Mouse (Mus musculus) lung, postnatal 10 days (tissue): ENCODE measurements at regions not wholly inside any gene's neighbourhood (a gene's known extent, or its start where the extent isn't known, plus 50 kb on each side); places are given as distances from the start of the nearest gene placed in this dataset.
"Not testable (repeated sequence)": the region's sequence is repeated elsewhere in the genome, so short reads cannot be mapped to it uniquely, and the experiment has no call there.

Experiments
- DNase-seq: peaks from one replicate; pipeline ENCODE4 v3.0.0; 2021

DNA sequence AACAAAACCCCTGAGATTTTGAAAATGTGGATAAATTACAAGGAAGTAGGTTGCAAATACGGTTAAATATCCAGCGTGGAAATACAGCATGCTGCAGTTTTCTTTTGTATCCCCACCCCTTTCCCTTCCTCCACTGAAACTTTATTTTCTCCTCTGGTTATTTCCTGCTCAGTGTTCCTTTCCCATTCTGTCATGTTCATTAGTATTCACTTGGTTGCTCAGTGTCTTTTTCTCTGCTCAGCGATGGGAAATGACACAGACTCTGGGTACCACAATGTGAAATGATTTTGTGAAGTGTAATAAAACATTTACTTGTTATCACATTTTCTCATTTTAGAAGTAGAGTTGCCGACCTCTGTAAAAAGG is 169.6 kb upstream of the Col8a1 start:
- DNase-seq = no peak

DNA sequence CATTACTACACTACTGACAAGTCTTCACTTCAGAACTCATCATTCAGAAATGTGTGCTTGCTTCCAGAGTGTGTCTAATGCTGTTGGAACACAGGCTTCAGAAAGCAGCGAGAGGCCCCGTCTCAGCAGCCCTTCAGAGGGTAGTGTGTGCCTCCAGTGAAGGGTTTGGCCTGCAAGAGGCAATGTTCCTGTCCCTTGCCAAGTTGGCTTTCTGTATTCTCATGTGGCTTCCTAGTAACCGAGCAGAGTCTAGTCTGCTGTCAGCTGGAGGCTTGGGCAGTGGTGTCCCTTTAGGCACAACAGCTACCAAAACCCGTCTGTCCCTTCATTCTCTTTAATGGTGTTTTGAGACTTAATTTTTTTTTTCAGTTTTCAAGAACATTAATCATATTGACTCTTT is 173.3 kb upstream of the Col8a1 start:
- peak; percentile 22 for DNase-seq

DNA sequence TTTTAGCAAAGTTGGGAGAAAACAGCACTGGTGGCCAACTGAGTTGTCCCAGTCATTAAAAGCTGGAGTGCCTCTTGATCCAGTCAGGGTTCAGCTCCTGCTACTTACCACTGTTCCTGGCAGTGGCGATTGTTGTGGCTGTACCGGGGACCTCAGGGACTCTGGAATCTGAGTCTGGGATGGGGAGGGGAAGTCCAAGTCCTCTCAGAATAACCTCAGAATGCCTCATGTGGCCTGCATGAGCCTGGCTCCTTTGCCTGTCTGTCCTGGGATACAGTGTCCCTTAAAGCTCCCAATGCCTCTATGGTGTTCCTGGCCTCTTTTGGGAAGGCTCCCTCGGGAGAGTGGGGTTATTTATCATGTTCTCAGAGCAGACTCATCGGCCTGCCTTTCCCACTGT is 173.8 kb upstream of the Col8a1 start:
- DNase-seq = peak; percentile 10

DNA sequence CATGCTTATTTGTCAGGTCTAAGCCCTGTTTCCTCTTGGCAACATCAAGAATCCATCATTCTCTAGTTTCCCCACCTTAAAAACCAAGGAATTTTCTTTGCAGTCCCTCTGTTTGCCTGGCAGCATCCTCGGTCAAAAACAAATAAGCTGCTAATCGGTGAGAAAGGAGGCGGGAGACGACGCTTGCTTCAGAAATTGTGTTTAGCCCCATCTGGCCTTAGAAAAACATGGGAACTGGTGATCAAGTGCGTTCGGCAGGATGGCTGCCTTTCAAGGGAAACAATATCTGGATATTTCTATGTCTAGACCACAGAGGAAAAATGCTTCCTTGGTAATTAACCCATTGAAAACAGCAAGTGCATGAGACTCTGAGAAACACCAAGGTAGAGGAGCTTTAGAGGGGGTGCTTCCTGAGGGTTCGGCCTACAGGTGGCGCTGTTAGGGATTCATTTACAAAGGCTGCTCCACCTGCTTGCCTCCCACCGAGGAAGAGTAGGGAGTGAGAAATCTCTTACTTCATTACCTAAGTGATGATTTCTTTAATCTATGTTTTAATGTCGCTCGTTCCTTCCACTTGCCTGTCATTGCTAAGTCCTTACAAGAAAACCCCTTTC is 174.7 kb upstream of the Col8a1 start:
- no peak for DNase-seq

DNA sequence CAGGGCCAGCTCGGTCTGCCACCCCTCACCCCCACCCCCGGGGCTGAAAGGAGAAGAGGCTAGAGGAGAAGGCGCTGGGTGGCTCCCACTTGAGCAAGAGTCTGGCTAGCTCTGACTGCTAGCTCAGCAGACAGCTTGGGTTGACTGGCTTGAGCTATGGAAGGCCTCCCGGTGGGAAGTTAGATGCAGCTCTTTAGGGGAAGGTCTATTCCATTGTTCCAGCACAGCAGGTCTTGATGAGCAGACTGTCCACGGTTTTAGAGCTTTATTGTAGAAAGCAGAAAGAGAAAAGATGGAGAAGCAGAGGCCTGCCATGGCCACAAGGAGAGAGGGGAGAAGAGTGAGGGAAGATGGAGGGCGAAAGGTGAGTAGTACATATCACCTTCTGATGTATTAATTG is 190.9 kb upstream of the Col8a1 start:
- DNase-seq = no peak

DNA sequence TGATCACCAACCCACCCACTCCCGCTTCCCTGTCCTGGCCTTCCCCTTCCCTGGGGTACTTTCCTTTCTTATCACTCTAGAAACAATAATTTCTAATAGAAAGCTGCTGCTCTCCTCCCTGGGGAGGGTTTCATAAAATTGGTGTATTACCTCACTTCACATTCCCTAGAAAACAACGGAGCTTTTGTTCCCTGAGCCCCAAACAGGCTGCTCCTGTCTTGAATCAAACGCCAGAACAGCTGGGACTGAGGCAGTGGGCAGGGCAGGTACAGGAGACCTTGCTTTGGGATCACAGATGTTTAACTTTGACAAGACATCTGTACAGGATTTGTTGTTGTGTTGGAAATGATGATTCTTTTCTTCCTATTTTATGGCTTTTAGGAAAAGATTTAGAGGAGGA is 192.8 kb upstream of the Col8a1 start:
- no peak for DNase-seq

DNA sequence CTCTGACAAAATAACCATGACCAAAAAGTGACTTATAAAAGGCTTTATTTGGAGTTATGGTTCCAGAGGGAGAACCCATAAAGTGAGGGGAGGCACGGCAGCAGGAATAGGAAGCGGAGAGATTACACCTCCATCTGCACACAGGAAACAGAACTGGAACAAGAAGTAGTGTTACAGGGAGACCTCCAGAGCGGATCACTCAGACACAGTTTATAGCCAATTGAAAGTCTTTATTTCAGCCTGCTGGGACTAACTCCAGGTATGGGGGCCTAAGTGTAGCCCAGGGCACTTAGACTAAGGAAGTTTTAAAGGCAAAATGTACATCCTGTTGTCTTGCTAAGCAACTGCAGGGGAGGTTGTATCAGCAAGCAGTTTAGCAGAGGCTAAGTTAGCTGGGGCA is 195.1 kb upstream of the Col8a1 start:
- DNase-seq = no peak

DNA sequence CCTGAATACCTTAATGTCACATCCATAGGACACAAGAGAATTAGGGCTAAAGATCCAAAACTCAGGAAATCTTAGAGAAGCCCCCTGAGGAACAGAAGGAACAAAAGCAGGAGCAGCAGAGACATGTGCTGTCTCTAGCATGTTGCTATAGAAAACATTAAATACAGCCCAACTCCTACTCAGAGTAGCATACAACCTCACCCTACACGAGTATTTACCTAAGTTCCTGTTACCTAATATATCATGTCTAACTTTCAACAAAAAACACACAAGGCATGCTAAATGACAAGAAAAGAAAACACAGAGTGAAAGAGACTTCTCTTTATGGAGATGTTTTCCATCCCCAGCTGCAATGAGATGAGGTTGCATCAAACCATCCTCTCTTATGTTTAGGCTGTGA is 216.4 kb upstream of the Col8a1 start:
- DNase-seq = no peak

DNA sequence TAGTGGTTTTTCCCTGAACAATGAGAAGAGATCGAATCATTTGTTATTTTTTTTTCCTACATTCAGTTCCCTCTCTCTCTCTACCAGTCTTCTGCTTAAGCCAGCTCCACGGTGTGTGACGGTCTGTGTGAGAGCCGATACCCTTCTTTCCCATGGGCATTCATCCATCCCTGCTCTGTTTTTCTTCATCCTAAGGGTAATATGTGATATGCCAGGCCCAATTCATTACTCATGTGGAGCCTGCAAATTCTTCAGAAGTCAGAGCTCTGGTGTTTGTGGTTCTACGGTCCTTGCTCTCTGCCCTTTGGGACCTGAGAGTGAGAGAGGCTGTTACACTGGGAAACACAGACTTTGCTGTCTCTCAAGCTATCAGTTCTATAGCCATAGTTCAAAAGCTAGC is 229.6 kb upstream of the Col8a1 start:
- DNase-seq = peak; percentile 4

DNA sequence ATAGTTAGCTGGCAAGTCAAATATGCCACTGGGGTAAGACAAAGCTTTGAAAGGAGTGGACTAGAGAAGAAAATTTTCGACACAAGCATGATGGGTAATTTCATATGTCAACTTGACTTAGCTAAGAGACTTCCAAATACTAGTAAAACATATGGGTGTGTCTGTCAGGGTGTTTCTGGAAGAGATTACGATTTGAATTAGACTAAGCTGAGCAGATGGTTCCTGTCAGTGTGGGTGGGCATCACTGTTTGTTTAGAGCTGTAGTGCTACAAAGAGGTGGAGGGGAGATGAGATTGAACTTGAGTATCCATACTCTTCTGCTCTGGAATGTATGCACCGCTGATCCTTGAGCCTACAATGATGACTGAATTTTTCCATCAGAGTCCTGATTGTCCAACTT is 251.2 kb upstream of the Col8a1 start:
- DNase-seq = no peak

DNA sequence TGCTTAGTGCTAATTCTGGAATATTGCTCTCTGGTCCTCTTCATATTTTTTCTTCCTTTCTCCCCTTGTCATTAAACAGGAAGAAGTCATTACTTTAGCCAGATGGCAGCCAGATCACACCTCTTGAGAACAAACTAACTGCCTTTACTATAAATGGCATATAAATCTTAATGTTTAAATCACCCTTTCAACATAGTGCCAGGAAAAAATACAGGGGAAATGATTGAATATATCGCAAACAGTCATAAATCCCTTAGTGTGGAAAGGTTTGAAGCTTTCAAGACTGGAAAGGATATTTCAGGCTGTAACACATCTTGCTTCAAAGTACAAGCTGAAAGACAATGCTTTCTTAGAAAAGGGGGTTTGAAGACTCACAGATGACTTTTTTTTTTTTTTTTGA is 259.0 kb upstream of the Col8a1 start:
- no peak for DNase-seq

DNA sequence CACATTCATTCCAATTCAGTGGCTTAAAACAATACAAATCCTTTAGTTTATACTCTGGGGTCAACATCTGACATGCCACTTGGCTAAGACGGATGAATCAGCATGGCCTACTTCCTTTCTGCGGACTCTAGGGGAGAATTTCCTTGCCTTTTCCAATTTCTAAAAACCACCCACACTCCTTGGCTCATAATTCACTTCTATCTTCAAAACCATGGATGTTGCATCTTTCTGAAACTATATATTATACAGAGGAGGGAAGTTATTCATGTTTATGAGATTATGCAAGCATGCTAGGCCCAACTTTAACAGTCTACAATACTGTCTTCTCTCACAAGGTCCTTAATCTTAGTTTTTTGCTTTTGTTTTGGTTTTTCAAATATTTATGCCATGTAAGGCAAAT is 273.0 kb upstream of the Col8a1 start:
- DNase-seq = no peak

DNA sequence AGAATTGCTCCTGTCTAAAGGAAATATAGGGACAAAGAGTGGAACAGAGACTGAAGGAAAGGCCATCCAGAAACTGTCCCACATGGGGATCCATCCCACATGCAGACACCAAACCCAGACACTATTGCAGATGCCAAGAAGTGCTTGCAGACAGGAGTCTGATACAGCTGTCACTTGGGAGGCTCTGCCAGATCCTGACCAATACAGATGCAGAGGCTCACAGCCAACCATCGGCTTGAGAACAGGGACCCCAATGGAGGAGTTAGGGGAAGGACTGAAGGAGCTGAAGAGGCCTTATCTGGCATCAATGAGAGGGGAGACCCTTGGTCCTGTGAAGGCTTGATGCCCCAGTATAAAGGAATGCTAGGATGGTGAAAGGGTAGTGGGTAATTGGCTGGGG is 274.0 kb upstream of the Col8a1 start:
- DNase-seq = not testable (repeated sequence)

DNA sequence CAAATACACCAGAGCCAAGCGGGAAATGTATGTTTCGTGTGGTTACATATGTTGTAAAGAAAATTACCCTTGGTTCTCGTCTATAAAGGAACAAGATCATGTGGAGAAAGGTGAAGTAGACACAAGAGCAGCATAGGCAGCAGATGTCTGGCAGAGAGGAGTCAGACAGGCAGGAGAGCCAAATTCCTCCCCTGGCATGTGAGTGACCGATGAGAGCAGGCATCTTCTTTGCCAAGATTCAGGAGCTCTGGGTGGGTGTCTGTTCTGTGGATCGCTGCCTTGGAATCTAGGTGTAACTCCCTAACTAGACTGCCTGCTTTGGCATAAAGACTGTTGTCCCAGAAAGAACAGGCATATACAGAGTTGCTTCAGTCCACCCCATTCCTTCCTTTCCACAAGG is 275.1 kb upstream of the Col8a1 start:
- no peak for DNase-seq

DNA sequence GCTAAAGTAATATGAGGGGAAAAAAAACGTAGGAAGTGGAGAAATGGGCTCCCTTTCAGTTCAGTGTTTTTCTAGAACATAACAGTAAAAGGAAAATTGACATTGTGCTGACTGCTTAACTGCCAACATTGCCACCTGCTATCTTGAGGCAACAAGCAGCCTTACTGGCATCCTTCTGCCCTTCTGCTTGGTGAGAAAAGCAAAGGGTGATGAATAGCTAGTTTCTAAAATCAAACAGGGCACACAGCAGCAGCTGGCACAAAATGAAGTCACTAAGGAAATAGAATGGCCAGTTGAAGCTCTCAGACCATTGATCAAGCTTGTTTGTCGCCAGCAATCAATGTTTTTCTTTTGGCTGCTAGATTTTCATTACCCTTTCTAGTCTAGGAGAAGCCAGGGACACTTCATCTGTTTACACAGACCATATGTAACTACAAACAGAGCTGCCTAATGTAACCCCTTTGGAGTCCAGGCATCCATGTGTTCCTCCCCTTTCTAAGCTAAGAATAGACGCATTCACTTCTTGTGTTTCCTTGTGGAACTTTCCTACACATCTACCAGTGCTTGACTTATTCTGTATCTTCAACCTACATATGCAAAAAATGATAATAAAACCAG is 314.2 kb upstream of the Col8a1 start:
- no peak for DNase-seq

DNA sequence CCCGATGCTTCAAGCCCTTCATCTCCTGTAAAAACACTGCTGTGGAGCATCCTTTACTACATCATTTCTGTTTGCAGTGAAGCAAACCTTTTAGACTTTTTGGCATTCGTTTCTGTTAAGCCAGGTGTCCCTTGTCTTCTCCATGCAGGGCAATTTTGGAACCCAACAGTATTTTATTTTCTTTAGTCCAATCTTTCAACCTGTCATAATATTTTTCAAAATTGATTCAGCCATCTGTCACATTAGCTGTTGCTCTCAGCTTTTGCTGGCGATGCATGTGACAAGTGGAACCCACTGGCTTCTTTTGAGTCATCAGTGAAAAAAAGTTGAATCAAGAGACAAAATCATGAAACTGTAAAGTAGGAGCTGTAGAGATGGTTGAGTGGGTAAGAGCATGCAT is 317.9 kb upstream of the Col8a1 start:
- DNase-seq = no peak

DNA sequence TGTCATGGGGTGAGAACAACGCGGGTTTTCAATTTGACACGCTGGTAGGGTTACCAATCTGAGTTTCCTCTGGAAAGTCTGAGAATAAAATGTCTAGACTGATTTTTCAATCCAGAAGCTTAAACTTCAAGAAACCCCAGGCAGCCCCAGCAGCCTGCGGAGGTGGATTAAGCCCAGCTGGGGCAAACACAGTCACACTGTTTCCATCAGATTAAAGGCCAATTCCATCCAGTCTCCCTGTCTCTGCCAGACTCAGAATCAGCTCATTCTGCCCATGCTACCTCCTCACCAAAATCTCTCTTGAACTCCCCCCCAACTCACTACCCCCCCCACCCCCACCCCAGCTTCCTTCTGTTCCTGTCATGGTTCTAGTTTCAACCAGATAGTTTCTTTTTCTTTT is 307.9 kb upstream of the Dcbld2 start:
- DNase-seq = no peak

DNA sequence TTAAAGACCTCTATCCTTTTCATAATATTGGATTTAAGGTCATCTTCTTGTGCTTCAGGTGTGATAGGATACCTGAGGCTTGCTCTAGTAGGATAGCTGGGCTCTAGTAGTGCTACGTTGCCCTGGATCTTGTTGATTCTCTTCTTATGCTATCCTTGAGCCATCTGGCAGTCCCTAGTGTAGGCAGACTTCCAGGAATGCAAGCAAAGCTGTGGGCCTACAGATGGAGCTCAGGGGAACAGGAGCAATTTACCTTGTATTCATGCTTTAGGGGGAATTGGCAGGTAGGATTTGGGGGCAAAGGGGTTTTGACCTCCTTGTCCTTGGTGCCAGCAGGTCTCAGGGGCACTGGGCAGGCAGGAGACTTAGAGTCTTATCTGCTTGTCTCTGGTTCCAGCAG is 297.8 kb upstream of the Dcbld2 start:
- no peak for DNase-seq

DNA sequence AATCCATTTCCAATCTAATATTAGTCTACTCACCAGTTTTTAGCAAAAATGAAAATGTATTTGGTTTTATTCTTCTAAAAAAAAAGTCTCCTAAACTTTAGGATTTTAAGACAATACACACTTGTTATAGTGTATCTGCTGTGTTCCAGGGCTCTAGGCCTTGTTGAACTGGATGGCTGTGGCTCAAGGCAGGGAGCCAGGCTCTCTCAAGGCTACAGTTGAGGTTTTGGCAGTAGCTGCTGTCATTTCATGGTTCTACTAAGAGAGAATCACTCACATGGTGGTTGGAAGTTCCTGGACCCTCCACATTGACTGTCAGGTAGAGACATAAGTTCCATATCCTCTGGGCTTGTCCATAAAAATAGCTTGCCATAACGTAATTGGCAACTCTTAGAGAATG is 282.2 kb upstream of the Dcbld2 start:
- DNase-seq = no peak

DNA sequence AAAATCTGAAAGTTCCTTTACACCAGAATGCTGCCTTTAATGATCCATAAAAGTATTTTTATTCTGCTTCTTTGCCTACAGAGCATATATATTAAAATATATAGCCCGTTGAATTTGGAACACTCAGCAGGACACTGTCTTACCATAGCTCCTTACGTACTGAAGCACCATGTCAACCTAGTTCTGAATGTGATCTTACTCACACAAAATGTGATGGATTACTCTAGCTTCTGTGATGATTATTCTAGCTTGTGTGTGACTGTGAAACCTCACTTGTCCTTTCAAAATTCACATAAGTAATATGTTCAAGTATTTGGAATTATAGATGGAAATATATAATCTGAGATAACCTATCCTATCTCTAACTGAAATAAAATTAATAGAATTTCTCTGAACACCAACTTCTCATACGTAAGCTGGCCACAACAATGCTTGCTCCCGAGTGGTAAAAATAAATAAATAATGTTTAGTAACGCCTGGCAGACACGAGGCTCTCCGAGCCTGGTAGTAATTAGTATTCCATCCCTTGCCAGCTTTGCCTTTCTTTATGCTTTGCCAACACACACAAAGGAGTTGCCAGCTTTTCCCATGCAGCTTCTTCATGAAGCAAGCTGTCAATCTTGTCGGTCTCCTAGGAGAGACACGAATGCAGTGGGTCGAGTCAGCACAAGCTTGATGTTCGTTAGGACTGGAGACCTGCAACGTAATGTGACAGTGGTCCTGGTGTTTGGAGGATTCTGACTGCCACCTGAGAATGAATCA is 271.9 kb upstream of the Dcbld2 start:
- no peak for DNase-seq

DNA sequence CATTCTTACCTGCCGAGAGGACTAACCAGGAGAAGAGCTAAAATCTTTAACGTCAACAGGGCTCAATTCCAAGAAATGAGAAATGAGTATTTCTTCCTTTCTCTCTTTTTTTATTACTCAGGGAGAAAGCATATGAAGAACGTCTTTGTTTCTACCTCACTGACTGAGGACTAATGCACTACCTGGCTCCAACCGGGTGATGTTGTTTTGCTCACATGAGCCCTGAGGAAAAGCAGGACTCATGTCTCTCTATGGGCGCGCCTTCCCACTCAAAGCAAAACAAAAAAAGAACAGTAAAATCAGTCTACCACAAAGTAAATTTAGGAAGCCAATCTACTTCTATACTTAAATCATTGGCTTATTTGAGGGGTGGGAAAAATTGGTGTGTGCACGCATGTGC is 271.3 kb upstream of the Dcbld2 start:
- DNase-seq = no peak

DNA sequence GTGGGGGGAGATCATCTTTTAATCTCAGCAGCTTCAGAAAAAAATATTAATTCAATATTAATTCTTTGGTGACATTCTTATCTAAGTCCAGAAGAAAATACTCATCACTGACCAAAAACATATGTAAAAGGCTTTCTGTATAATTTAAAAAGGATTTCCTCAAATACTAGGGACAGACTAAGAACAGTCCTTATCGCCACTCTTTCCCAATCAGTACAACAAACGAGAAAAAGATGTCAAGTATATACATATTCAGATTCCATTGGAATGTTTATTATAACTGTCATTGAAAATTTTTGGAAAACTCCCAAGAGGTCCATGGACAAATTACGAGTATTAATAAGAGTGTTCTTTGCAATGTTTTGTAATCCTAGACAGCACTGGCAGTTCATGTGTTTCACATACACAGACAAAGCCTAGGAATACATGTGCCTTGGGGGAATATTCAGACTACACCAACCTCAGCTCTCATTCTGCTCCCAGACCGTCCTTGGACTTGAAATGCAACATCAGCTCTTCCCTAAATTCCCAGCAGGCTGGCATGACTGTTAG is 270.4 kb upstream of the Dcbld2 start:
- DNase-seq = no peak

DNA sequence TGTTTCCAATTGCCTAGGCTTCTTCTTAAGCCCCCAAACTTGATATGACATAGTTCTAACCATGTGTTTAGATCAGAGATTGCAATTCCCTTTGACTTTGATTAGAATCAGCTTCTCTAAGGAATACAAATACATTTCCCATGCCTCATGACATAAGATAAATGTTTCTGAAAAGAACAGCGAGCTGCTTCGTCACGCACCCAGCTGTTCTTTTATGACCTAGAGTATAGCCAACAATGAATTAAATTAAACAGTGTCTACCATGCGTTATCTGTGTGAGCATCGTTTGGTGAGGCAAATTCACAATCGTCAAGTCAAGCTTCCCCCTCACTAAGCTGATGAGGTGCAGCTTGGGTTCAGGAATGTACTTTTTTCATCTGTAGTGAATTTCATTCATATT is 261.8 kb upstream of the Dcbld2 start:
- DNase-seq = no peak

DNA sequence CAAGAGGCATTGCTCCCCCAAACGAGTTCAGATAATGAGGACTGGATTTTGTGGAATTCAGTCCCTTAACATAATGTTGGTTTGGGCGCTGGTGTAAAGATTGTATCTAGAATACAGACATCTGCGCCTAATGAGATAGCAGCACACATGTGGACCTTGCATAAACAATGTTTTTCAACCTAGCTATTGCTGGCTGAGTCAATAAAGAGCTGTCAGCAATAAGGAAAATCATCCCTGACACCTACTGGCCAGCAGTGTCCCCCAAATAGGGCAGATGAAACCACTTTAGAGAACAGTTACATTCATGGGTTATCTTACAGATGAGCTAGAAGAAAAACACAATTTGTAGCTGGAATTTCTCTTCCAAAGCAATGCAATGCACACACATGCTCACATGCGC is 252.7 kb upstream of the Dcbld2 start:
- no peak for DNase-seq
